Mouse (Mus musculus) hindbrain, embryonic 15.5 days (tissue): ENCODE measurements at regions not wholly inside any gene's neighbourhood (a gene's known extent, or its start where the extent isn't known, plus 50 kb on each side); places are given as distances from the start of the nearest gene placed in this dataset.
A peak's percentile ranks its signal among the peaks of the same experiment; 100 is the strongest.

Experiments used
- ATAC-seq: fragments of 200-750 bp; cut with Nextera tagmentation; 2 replicates; pipeline ENCODE4 v1.8.0; 2017; ENCODE audit warnings: low read depth, moderate number of reproducible peaks, moderate TSS enrichment; ENCODE audit not compliant: low FRiP score
- H3K27ac ChIP-seq: fragments of 300-500 bp; sonication (generic); replicated peaks from 2 replicates; pipeline ENCODE4 v1.5.1; 2015; ENCODE audit warnings: mild to moderate bottlenecking, inconsistent platforms
- H3K27me3 ChIP-seq: fragments of 300-500 bp; sonication (generic); 2 replicates; pipeline ENCODE4 v1.6.1; 2015; ENCODE audit warnings: control low read depth, inconsistent platforms
- H3K36me3 ChIP-seq: fragments of 300-500 bp; sonication (generic); 2 replicates; pipeline ENCODE4 v1.6.1; 2015; ENCODE audit warnings: control low read depth, inconsistent platforms
- H3K4me1 ChIP-seq: fragments of 300-500 bp; sonication (generic); replicated peaks from 2 replicates; pipeline ENCODE4 v1.6.1; 2015; ENCODE audit warnings: control low read depth, inconsistent platforms
- H3K4me2 ChIP-seq: fragments of 300-500 bp; sonication (generic); 2 replicates; pipeline ENCODE4 v1.6.1; 2015; ENCODE audit warnings: moderate library complexity, mild to moderate bottlenecking, inconsistent platforms
- H3K4me3 ChIP-seq: fragments of 300-500 bp; sonication (generic); 2 replicates; pipeline ENCODE4 v1.5.1; 2015; ENCODE audit warnings: mild to moderate bottlenecking, inconsistent platforms
- H3K9ac ChIP-seq: fragments of 300-500 bp; sonication (generic); 2 replicates; pipeline ENCODE4 v1.6.1; 2015; ENCODE audit warnings: inconsistent platforms
- H3K9me3 ChIP-seq: fragments of 300-500 bp; sonication (generic); 2 replicates; pipeline ENCODE4 v1.6.1; 2016; ENCODE audit warnings: control low read depth, inconsistent platforms
- WGBS: fragments of 180-500 bp; shearing (Covaris S2); methylation state at CpG from one replicate; pipeline ENCODE4 v1.1.7; 2015; 5-methylcytosine and 5-hydroxymethylcytosine counted together

DNA sequence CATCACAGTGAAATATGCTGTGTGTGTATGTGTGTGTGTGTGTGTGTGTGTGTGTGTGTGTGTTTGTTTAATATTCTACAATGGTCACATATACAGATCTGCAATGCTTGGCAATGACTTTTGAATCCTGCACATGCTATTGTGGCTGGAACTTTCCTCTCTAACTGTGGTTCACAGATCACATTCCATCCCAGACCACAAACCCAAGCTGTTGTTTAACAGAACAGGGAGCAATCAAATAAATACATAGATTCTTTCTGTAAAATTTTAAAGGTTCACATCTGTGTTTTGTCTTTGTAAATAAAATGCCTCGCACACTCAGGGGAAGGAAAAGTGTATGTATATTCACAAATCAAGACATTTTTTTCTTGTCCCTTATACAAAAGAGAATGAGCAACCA is 744.9 kb upstream of the Jmjd1c start:
- 93% methylated on average over 1 of the region's 1 CpGs for WGBS
- H3K4me2 ChIP-seq, result no peak overlapping the region
- H3K4me3 ChIP-seq, result no peak overlapping the region
- H3K27ac ChIP-seq, result no peak overlapping the region
- no peak overlapping the region for H3K9ac ChIP-seq
- H3K27me3 ChIP-seq, result no peaks in the 10 kb centered on the region
- H3K9me3 ChIP-seq, result no peaks in the 10 kb centered on the region
- ATAC-seq, result no peak
- no peaks in the 10 kb centered on the region for H3K36me3 ChIP-seq
- H3K4me1 ChIP-seq, result no peaks in the 10 kb centered on the region

DNA sequence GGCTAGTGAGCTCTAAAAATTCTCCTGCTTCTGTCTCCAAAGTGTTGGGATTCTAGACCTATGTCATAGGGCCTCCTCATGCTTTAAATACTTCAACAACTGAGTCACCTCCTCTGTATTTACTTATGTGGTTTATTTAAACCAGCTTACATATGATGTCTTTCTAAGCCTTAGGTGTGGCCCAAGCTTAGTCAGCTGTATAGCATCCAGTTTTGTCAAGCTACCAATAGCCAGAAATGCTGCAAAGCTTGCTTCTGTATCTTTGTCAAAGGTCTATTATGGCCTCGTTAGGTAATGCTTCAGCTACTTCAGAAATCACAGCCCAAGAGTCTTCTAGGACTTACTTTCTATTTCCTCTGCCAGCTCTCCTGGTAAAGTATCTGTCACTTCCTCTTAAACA is 741.9 kb upstream of the Jmjd1c start:
- 74% methylated on average over 1 of the region's 1 CpGs for WGBS
- ATAC-seq, result no peak
- no peaks in the 10 kb centered on the region for H3K9me3 ChIP-seq

DNA sequence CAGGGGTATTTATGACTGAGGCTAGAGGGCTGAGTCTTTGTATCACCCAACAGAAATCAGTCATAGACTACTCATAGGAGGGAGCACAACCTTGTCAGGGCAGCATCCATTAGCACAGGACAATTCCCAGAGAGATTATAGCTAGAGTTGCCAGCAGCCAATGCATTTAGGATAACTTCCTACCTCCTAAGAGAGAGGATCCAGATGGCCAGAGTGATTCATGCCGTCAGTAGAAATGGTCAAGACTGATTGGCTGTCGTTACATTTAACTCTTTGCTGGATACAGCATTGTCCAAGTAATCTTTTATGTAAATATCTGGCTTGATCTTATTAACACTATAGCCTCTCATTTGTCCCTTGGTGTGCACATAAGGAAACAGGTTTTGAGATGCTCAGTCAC is 740.9 kb upstream of the Jmjd1c start:
- 69% methylated on average over 2 of the region's 2 CpGs for WGBS
- no peaks in the 10 kb centered on the region for H3K36me3 ChIP-seq
- no peaks in the 10 kb centered on the region for H3K27me3 ChIP-seq
- H3K27ac ChIP-seq, result no peak overlapping the region
- H3K9me3 ChIP-seq, result no peaks in the 10 kb centered on the region
- ATAC-seq, result no peak
- H3K4me1 ChIP-seq, result no peaks in the 10 kb centered on the region
- H3K4me3 ChIP-seq, result no peak overlapping the region
- H3K9ac ChIP-seq, result no peak overlapping the region
- H3K4me2 ChIP-seq, result no peak overlapping the region

More for the DNA sequence above, 741.9 kb upstream of the Jmjd1c start:
- no peak overlapping the region for H3K27ac ChIP-seq
- no peaks in the 10 kb centered on the region for H3K36me3 ChIP-seq
- H3K4me1 ChIP-seq, result no peaks in the 10 kb centered on the region
- no peaks in the 10 kb centered on the region for H3K27me3 ChIP-seq
- no peak overlapping the region for H3K9ac ChIP-seq
- no peak overlapping the region for H3K4me3 ChIP-seq
- no peak overlapping the region for H3K4me2 ChIP-seq

DNA sequence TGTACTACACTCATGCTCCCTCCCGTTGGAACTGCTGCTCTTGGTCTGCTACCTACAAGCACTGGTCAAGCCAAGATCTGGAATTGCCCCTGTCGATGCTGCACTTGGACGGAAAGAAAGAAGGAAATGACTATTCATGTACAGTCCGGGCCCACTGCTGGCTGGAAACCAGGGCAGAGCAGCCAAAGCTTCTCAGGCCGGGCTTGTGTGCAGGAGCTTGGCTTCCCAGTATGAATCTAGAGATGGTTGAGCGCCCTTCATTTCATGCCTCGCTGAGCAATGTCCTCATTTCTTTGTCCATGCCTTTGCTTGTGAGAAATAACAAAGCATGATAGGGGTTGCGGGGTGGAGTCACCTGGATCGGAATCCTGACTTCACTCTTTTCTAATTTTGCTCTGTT is 738.2 kb upstream of the Jmjd1c start:
- WGBS, result 59% methylated on average over 9 of the region's 9 CpGs
- Histone ChIP-seq H3K4me2 (no peak overlapping the region), H3K4me1 (no peaks in the 10 kb centered on the region), H3K9me3 (no peaks in the 10 kb centered on the region), H3K27me3 (no peaks in the 10 kb centered on the region), H3K36me3 (no peaks in the 10 kb centered on the region), H3K4me3 (no peak overlapping the region), H3K9ac (no peak overlapping the region), H3K27ac (no peak overlapping the region)
- peak; percentile 61 for ATAC-seq

DNA sequence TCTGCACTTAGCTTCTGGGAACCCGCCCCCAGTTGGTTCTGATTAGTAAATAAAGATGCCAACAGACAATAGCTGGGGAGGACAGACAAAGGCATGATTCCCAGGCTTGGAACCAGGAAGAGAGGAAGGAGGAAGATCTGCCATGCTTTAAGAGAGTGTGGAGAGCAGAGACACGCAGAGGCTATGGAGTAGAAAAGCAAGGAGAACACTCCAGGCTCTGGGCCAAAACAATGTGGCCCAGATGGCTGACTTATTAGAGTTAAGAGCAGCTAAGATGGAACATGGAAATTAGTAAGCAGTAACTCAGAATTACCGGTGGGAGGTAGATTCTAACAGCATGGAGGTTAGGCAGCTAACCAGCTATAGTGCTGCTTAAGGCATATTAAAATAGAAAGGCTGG is 725.8 kb upstream of the Jmjd1c start:
- Histone ChIP-seq H3K4me2 (no peak overlapping the region), H3K27ac (no peak overlapping the region), H3K4me3 (no peak overlapping the region), H3K4me1 (no peaks in the 10 kb centered on the region), H3K9me3 (no peaks in the 10 kb centered on the region), H3K36me3 (no peaks in the 10 kb centered on the region), H3K27me3 (no peaks in the 10 kb centered on the region), H3K9ac (no peak overlapping the region)
- no peak for ATAC-seq
- 61% methylated on average over 3 of the region's 3 CpGs for WGBS

DNA sequence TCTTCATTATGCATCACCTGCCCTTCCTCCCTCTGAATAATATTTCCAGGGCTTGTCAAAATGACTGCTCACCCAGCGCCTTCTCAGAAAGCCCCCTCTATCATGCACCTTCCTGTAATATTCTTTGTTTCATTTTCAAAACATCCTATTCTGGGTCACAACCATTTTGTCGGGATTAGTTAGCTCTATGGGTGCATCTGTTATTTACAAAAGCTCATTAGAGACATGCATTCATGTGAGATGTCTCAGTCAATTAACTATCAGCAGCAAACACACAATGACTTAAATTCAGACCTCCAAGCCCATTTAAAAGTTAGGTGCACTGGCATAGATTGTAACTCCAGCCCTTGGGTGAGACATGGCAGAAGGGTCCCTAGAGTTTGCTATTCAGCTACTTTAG is 724.2 kb upstream of the Jmjd1c start:
- H3K4me3 ChIP-seq, result no peak overlapping the region
- no peaks in the 10 kb centered on the region for H3K36me3 ChIP-seq
- H3K4me2 ChIP-seq, result no peak overlapping the region
- H3K4me1 ChIP-seq, result no peaks in the 10 kb centered on the region
- no peak for ATAC-seq
- no peak overlapping the region for H3K27ac ChIP-seq
- H3K9me3 ChIP-seq, result no peaks in the 10 kb centered on the region
- no peak overlapping the region for H3K9ac ChIP-seq
- no peaks in the 10 kb centered on the region for H3K27me3 ChIP-seq
- WGBS, result 74% methylated on average over 2 of the region's 2 CpGs
